Mouse (Mus musculus) CD4-positive, CD25-positive, alpha-beta regulatory T cell, adult 4 months (primary cell): ENCODE measurements around the gene Ywhag. TPM values are rescaled to one million over a fixed set of nuclear protein-coding genes. Genes with fewer than 3 reads are reported as not detected.
A peak's percentile ranks its signal among the peaks of the same experiment; 100 is the strongest.

Experiments used
- ATAC-seq: one replicate; pipeline ENCODE4 v1.8.0; 2017
- polyA plus RNA-seq, 2 experiments: library from polyadenylated mRNA; unstranded; fragments of 100-300 nt; shearing (Covaris generic); gene quantifications; one replicate each; pipeline ENCODE4 v1.2.1; 2017

The Ywhag gene
- 10 to 100 TPM; 29.6 to 47.8 TPM for polyA plus RNA-seq

- peak; percentile 96 for ATAC-seq
Observed at GRCm38 (mm10) chr5:135934481-135935175, at the start of gene Ywhag. TSS of gene Ywhag (minus strand) at chr5:135934616.

GRCm38 (mm10) chr5:135982398-135982797, 48.0 kb upstream of the Ywhag start:
- no peak for ATAC-seq

- ATAC-seq, result no peak
Observed at GRCm38 (mm10) chr5:135979904-135980303, 45.5 kb upstream of the Ywhag start, which contains the start of gene Zp3. TSS of gene Zp3 (plus strand) at chr5:135980099.

GRCm38 (mm10) chr5:135979381-135979780, 45.0 kb upstream of the Ywhag start:
- no peak for ATAC-seq

DNA sequence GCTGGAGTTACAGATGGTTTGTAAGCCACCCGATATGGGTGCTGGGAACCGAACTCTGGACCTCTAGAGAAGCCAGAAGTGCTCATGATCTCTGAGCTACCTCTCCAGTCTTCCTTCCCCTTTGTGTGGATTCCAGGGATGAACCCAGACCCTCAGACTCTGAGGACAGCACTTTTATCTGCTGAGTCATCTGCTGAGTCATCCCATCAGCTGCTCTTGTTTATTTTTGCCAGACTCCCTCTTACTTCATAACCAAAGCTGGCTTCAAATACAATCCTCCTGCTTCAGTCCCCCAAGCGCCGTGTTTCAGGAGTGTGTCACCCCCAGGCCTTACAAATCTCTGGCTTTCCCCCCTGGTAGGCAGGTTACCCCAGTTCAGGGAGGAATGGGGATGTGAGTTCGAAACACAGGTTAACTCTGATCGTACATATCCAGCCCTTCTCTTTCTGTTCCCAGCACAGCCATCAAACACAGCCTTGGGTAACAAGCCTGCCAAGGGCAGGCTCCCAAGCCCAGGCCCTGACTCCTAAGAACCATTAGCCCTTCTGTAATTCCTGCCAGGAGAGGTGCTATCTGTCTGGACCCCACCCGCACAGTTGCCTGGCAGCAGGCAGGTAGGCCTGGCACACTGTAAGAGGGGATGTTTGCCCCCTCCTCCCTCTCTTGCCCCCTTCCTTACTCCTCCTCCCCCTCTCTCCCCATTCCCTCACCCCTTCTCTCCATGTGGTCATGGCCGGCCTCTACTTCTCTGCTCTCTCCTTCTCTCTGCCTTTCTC, 41.7 kb upstream of the Ywhag start:
- no peak for ATAC-seq

DNA sequence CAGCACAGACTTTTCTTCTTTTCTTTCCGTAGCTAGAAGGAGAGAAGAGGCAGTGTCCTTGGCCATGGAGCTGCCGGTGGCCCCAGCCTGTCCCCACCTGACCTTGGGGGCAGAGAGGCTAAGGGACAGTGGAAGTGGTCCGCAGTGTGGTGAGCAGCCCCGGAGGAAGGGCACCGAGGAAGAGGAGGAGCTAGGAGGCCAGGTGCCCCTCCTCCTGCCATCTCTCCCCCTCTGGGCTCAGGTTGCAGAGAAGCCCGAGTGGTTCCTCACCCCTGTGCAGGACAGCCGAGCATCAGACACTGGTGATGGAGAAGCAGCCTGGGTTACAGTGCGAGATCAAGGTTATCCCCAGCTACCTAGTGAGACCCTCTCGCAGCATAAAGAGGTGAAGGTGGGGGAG, 39.9 kb upstream of the Ywhag start, which contains the start of gene Ssc4d:
TSS of gene Ssc4d (minus strand) at position 167 of the 400 bp plus-strand sequence.
- ATAC-seq, result no peak

- ATAC-seq, result no peak
Observed at GRCm38 (mm10) chr5:135971876-135972275, 37.5 kb upstream of the Ywhag start.

- no peak for ATAC-seq
Observed at GRCm38 (mm10) chr5:135970247-135970646, 35.8 kb upstream of the Ywhag start.

- peak; percentile 47 for ATAC-seq
Observed at GRCm38 (mm10) chr5:135968781-135969180, 34.4 kb upstream of the Ywhag start.

- no peak for ATAC-seq
Observed at GRCm38 (mm10) chr5:135966866-135967265, 32.5 kb upstream of the Ywhag start.

DNA sequence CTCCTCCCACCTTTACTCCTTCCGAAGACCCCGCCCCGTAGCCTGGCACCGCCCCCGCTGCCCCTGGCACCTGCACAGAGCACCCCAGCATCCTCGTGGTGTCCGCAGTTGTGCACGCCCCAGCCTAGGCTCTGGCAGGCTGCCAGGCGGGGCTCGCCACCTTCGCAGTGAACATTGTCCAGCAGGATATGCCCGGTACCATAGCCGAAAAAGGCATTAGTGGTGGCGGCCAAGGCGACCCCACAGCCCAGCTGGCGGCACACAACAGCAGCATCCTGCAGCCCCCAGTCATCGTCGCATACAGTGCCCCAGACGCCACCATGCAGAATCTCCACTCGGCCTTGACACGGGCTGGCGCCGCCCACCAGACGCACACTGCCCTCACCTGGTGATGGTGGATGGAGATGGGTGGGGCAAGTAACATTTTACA, 31.1 kb upstream of the Ywhag start:
- ATAC-seq, result no peak

GRCm38 (mm10) chr5:135963280-135963627, 28.8 kb upstream of the Ywhag start:
- no peak for ATAC-seq

- ATAC-seq, result peak; percentile 81
Observed at GRCm38 (mm10) chr5:135962492-135963279, 28.3 kb upstream of the Ywhag start.

DNA sequence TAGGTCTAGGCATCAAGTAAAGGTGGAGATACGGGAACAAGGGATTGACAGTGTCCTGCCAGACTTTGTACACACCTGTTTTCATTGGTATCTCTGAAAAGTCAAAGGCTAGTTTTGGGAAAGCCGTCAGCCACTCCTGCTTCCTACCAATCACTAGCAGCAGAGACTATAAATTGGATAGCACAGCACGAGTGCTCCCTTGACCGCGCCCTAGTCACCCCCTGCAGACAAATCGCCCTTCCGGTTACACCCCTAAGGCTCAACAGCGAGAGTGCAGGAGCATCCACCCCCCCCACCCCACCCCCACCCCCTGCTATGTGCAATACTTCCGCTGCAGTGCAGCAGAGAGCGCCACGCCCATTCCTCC, 27.7 kb upstream of the Ywhag start:
- ATAC-seq, result no peak

DNA sequence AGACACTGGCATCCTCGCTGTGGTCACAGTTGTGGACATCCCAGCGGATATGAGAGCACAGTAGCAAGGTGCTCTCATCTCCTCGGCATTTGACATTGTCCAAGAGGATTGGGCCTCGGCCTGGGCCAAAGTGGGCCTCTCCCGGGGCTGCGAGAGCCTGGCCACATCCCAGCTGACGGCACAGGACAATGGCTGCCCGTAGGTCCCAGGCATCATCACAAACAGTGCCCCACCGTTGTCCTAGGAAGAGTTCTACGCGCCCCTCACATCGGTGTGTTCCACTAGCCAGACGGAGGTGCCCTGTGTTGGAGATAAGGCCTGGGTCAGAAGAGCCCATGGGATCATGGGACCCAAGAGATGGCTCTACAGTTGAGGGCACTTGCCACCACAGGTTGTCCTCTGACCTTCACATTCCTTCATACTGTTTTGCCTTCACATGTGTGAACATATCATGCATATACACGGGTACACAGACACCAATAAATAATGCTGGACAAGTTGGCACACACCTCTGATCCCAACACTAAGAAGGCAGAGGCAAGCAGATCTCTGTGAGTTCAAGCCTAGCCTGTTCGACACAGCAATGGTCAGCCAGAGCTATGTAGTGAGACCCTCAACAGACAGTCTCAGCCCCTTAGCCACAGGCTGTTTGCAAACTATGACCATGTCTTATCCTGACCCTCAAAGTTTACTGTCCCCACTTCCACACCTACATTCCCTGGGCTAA, 26.7 kb upstream of the Ywhag start:
- ATAC-seq, result no peak

GRCm38 (mm10) chr5:135959911-135960310, 25.5 kb upstream of the Ywhag start:
- no peak for ATAC-seq

GRCm38 (mm10) chr5:135958367-135958766, 24.0 kb upstream of the Ywhag start:
- no peak for ATAC-seq

GRCm38 (mm10) chr5:135957207-135957974, 23.0 kb upstream of the Ywhag start:
- ATAC-seq, result peak; percentile 84

DNA sequence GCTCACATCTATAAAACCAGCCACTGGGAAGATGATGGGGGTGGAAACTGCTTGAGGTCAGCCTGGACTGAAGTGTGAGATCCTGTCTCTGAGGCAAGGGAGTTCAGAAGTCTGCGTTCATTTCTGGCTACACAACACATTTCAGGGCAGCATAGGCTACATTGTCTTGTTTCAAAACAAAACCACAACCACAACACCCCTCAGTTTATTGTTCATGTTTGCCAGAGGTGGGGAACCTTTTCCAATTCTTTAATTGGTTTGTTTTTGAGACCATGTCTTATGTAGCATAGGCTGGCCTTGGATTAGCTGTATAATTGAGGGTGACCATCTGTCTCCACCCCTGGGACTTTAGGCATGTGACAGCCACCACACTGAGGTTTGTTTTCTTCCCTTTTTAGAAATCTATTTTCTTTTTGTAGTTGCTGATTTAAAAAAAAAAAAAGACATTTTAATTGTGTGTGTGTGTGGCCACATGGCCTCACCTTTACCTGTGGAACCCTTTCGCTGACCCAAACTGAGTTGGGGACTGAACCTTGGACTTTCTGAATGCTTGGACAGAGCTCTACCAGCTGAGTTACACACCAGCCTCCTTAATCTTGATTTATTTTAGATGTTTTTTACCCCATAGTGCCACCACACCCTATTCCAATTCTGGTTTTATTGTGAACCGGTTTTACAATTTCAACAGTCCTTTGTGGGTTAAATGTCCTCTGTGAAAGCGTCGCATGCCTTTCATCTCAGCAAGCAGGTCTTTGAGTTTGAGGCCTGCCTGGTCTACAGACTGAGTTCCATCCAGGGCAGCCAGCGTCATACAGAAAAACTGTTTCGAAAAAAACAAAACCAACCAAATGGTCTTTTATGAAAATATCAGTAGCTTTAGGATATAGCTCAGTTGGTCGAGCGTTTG, 22.1 kb upstream of the Ywhag start:
- no peak for ATAC-seq

DNA sequence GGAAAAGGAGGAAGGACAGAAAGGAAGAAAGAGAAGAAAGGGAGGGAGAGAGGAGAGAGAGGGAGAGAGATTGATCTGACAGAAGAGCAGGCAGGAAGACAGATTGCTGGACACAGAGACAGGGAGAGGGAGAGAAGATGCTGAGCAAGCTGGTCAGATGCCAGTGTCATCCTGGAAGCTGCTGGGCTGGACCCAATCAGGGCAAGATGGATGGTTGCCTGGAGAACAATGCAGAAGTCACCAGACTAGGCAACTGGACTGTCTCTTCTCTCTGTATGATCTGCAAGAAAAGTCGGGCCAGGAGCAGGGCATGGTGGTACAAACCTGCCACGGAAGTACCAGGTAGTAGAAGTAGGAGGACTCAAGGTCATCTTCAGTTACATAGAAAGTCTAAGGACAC, 18.4 kb upstream of the Ywhag start:
- ATAC-seq, result no peak

DNA sequence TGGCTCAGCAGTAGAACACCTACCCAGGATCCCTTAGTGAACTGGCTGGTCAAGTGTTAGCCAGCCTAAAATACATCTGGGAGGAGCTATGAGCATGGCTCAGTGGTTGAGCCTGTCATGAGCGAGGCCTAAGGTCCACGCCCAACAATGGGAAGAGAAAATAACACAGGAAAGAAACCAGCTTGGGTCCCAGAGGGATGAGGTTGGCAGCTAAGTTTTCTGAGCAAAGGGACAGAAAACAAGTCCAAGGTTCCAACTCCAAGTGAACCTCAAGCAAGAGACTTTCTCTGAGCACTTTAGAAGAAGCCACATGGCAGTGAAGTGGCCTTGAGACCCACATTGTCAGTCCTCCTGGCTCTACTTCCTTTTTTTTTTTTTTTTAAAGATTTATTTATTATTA, 17.2 kb upstream of the Ywhag start:
- no peak for ATAC-seq
